Comparison of ENCODE assay signal across 21 mouse cellular contexts in the genomic region with DNA sequence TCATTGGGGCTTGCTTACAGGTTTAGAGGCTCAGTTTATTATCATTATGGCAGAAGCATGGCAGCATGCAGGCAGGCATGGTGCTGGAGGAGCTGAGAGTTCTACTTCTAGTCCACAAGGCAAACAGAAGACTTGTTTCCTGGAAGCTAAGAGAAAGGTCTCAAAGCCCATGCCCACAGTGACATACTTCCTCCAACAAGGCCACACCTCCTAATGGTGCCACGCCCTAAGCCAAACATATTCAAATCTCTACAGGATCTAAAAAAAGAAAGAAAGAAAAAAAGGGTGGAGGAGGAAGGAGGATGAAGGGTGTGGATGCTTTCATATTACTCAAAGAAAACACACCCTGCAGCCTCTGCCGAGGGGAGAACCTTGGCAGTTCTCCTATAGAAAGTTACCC.
DNase-seq lines count a peak whose midpoint lies in the region; ATAC-seq and TF ChIP-seq lines count a peak whose summit lies in the region.
"Had no signal": no experiment of that assay in that cellular context is flagged by ENCODE, and none has a peak within 500 bp of the region (broad histone marks: within the 10 kb centered on the region; RNA-seq: fewer than 3 reads in every experiment).

No protein-coding gene starts in this region.

- no peak for TF ChIP-seq EP300 in heart, adult 2 months (IDR thresholded peaks at IDR 0.05; ENCODE audit: insufficient read depth, low read depth, low read length)

- no peaks in the 10 kb centered on the region for H3K4me1 ChIP-seq in embryonic facial prominence, embryonic 15.5 days
- peaks cover 8% of the 10 kb centered on the region for H3K4me1 ChIP-seq in embryonic facial prominence, embryonic 10.5 days
- peaks cover 8 to 12% of the 10 kb centered on the region in 2 experiments for H3K4me1 ChIP-seq in ES-E14 (ENCODE audit: control insufficient read depth in 2 of 2, insufficient read depth in 2 of 2, low read length in 2 of 2, poor library complexity in 1 of 2)
- no peaks in the 10 kb centered on the region for H3K4me1 ChIP-seq in intestine, embryonic 15.5 days (replicated peaks)
- H3K4me1 ChIP-seq in stomach, embryonic 15.5 days: no peaks in the 10 kb centered on the region
- peaks cover 35% of the 10 kb centered on the region for H3K4me1 ChIP-seq in forebrain, embryonic 12.5 days
- no peaks in the 10 kb centered on the region for H3K4me1 ChIP-seq in heart, adult 2 months (ENCODE audit: control insufficient read depth, insufficient read depth, low read length)
- H3K4me1 ChIP-seq: megakaryocyte, embryonic 14.5 days had no signal

- no peak for TF ChIP-seq POLR2A in heart, adult 2 months (IDR thresholded peaks at IDR 0.05; ENCODE audit: insufficient read depth, low read depth, low read length)

- no peak overlapping the region for H3K9ac ChIP-seq in embryonic facial prominence, embryonic 15.5 days
- peak overlapping the region; percentile 20; the same call in 1 of the 2 replicates for H3K9ac ChIP-seq in ES-E14 (ENCODE audit: insufficient read depth, low read depth, low read length, poor library complexity, severe bottlenecking)
- no peak overlapping the region for H3K9ac ChIP-seq in intestine, embryonic 15.5 days
- H3K9ac ChIP-seq in stomach, embryonic 15.5 days: no peak overlapping the region
- no peak overlapping the region for H3K9ac ChIP-seq in forebrain, embryonic 12.5 days
- no peak overlapping the region for H3K9ac ChIP-seq in heart, adult 2 months (ENCODE audit: low read depth, low read length)
- H3K9ac ChIP-seq: heart, embryonic 13.5 days; hindbrain, embryonic 14.5 days; midbrain, embryonic 15.5 days had no signal

- H3K36me3 ChIP-seq in embryonic facial prominence, embryonic 15.5 days: no peaks in the 10 kb centered on the region
- H3K36me3 ChIP-seq in embryonic facial prominence, embryonic 10.5 days (replicated peaks): no peaks in the 10 kb centered on the region
- H3K36me3 ChIP-seq in ES-E14 (ENCODE audit: control insufficient read depth, insufficient read depth, low read length, poor library complexity, severe bottlenecking): no peaks in the 10 kb centered on the region
- H3K36me3 ChIP-seq in intestine, embryonic 15.5 days: no peaks in the 10 kb centered on the region
- H3K36me3 ChIP-seq in stomach, embryonic 15.5 days: no peaks in the 10 kb centered on the region
- no peaks in the 10 kb centered on the region for H3K36me3 ChIP-seq in forebrain, embryonic 12.5 days (replicated peaks)
- no peaks in the 10 kb centered on the region for H3K36me3 ChIP-seq in heart, adult 2 months (ENCODE audit: control insufficient read depth, insufficient read depth, low read length)
- H3K36me3 ChIP-seq: G1E; heart, embryonic 13.5 days; midbrain, embryonic 15.5 days had no signal

- peak; percentile 43; the same call in 1 of the 2 replicates for ATAC-seq in embryonic facial prominence, embryonic 15.5 days (ENCODE audit: insufficient number of reproducible peaks, low FRiP score, low TSS enrichment, low read depth)
- ATAC-seq in intestine, embryonic 15.5 days: 0 out of 2 replicates have a peak, but pooled peaks have one; percentile 17
- 0 out of 2 replicates have a peak, but pooled peaks have one; percentile 22 for ATAC-seq in stomach, embryonic 15.5 days (ENCODE audit: insufficient read depth, low FRiP score, low read depth)
- ATAC-seq in forebrain, embryonic 12.5 days (ENCODE audit: low FRiP score): no peak
- ATAC-seq: midbrain, embryonic 15.5 days had no signal

- no peak overlapping the region for H3K4me2 ChIP-seq in embryonic facial prominence, embryonic 15.5 days (replicated peaks)
- no peak overlapping the region for H3K4me2 ChIP-seq in intestine, embryonic 15.5 days (replicated peaks)
- H3K4me2 ChIP-seq in stomach, embryonic 15.5 days: no peak overlapping the region
- no peak overlapping the region for H3K4me2 ChIP-seq in forebrain, embryonic 12.5 days
- H3K4me2 ChIP-seq: heart, embryonic 13.5 days; hindbrain, embryonic 14.5 days; midbrain, embryonic 15.5 days had no signal

- in situ Hi-C loops in ES-E14 (cut with MboI; ENCODE audit: low sequenced_read_pairs in 2 of 2, unreplicated experiment in 2 of 2): no loop called here

- H3K4me3 ChIP-seq in embryonic facial prominence, embryonic 15.5 days (replicated peaks): no peak overlapping the region
- H3K4me3 ChIP-seq in embryonic facial prominence, embryonic 10.5 days: no peak overlapping the region
- peak overlapping the region; percentile 33 to 71; a peak in 3 of 4 replicates for H3K4me3 ChIP-seq in ES-E14 (ENCODE audit: insufficient read depth in 1 of 2, low read depth in 1 of 2, low read length in 2 of 2, poor library complexity in 1 of 2, severe bottlenecking in 1 of 2)
- H3K4me3 ChIP-seq in intestine, embryonic 15.5 days (replicated peaks): no peak overlapping the region
- no peak overlapping the region for H3K4me3 ChIP-seq in stomach, embryonic 15.5 days (replicated peaks)
- H3K4me3 ChIP-seq in forebrain, embryonic 12.5 days (replicated peaks): no peak overlapping the region
- no peak overlapping the region for H3K4me3 ChIP-seq in heart, adult 2 months
- H3K4me3 ChIP-seq: gastrocnemius, adult 2 months; heart, embryonic 13.5 days; megakaryocyte, embryonic 14.5 days; midbrain, embryonic 15.5 days had no signal

- no peaks in the 10 kb centered on the region for H3K27me3 ChIP-seq in embryonic facial prominence, embryonic 15.5 days
- no peaks in the 10 kb centered on the region for H3K27me3 ChIP-seq in embryonic facial prominence, embryonic 10.5 days (replicated peaks; ENCODE audit: low read depth, poor library complexity, severe bottlenecking)
- H3K27me3 ChIP-seq in intestine, embryonic 15.5 days (replicated peaks): no peaks in the 10 kb centered on the region
- no peaks in the 10 kb centered on the region for H3K27me3 ChIP-seq in stomach, embryonic 15.5 days (replicated peaks)
- H3K27me3 ChIP-seq in forebrain, embryonic 12.5 days: peaks cover 1% of the 10 kb centered on the region; the same call in 1 of the 2 replicates
- H3K27me3 ChIP-seq in heart, adult 2 months (ENCODE audit: control insufficient read depth, insufficient read depth, low read length): no peaks in the 10 kb centered on the region
- H3K27me3 ChIP-seq: heart, embryonic 13.5 days; midbrain, embryonic 15.5 days had no signal

- no peaks in the 10 kb centered on the region for H3K9me3 ChIP-seq in embryonic facial prominence, embryonic 15.5 days (replicated peaks)
- no peaks in the 10 kb centered on the region for H3K9me3 ChIP-seq in embryonic facial prominence, embryonic 10.5 days
- no peaks in the 10 kb centered on the region for H3K9me3 ChIP-seq in ES-E14 (ENCODE audit: control insufficient read depth, insufficient read depth, low read depth, low read length)
- H3K9me3 ChIP-seq in intestine, embryonic 15.5 days: no peaks in the 10 kb centered on the region
- no peaks in the 10 kb centered on the region for H3K9me3 ChIP-seq in stomach, embryonic 15.5 days
- no peaks in the 10 kb centered on the region for H3K9me3 ChIP-seq in forebrain, embryonic 12.5 days
- H3K9me3 ChIP-seq: G1E; heart, embryonic 13.5 days; megakaryocyte, embryonic 14.5 days; midbrain, embryonic 15.5 days had no signal

- DNase-seq in embryonic facial prominence, embryonic 10.5 days (ENCODE audit: low spot score): no peak
- peak; percentile 58 for DNase-seq in ES-E14 (ENCODE audit: low read depth, low spot score)
- no peak for DNase-seq in adrenal gland, postnatal 25 days
- no peak for DNase-seq in heart, adult 2 months
- DNase-seq: adrenal gland, adult 8-10 months; cerebellum, postnatal 10 days; gastrocnemius, adult 2 months; kidney, adult 2 months; kidney, postnatal 14 days; left cerebral cortex, postnatal 4 days; liver; lung, postnatal 10 days had no signal

- H3K79me2 ChIP-seq in heart, adult 2 months (replicated peaks; ENCODE audit: control insufficient read depth, insufficient read depth, low read length): no peaks in the 10 kb centered on the region

- 76% methylated on average over 2 of the region's 2 CpGs for WGBS in embryonic facial prominence, embryonic 15.5 days
- WGBS in embryonic facial prominence, embryonic 10.5 days: 82% methylated on average over 2 of the region's 2 CpGs
- 84% methylated on average over 2 of the region's 2 CpGs for WGBS in intestine, embryonic 15.5 days
- 61% methylated on average over 2 of the region's 2 CpGs for WGBS in stomach, embryonic 15.5 days
- 93% methylated on average over 2 of the region's 2 CpGs for WGBS in forebrain, embryonic 12.5 days
- WGBS in heart, adult 2 months: 57% methylated on average over 2 of the region's 2 CpGs

- no peak overlapping the region for H3K27ac ChIP-seq in embryonic facial prominence, embryonic 15.5 days (replicated peaks)
- no peak overlapping the region for H3K27ac ChIP-seq in embryonic facial prominence, embryonic 10.5 days (replicated peaks)
- peak overlapping the region; percentile 81 for H3K27ac ChIP-seq in ES-E14 (ENCODE audit: insufficient read depth, low read depth, low read length, poor library complexity, severe bottlenecking)
- no peak overlapping the region for H3K27ac ChIP-seq in intestine, embryonic 15.5 days
- 0 out of 2 replicates have a peak overlapping the region, but pooled peaks have one; percentile 6 for H3K27ac ChIP-seq in stomach, embryonic 15.5 days
- H3K27ac ChIP-seq in forebrain, embryonic 12.5 days: no peak overlapping the region
- no peak overlapping the region for H3K27ac ChIP-seq in heart, adult 2 months
- H3K27ac ChIP-seq: gastrocnemius, adult 2 months; heart, embryonic 13.5 days; hindbrain, embryonic 14.5 days; midbrain, embryonic 15.5 days had no signal

- intact Hi-C loops in heart, adult 2 months (cut with DNase I): no loop called here

- no peak for TF ChIP-seq CTCF in heart, adult 2 months (IDR thresholded peaks at IDR 0.05)

TF ChIP-seq in ES-E14, 5 proteins besides CTCF, POLR2A, EP300 and RAD21:
- no peak for TF ChIP-seq ZC3H11A (IDR thresholded peaks at IDR 0.05; ENCODE audit: borderline replicate concordance, low read depth, low read length)
- no peak for TF ChIP-seq ZNF384 (IDR thresholded peaks at IDR 0.05; ENCODE audit: low read depth, low read length)
- no peak for TF ChIP-seq MAFK (IDR thresholded peaks at IDR 0.05; ENCODE audit: insufficient read depth, low read depth, low read length)
- TF ChIP-seq CHD2 (IDR thresholded peaks at IDR 0.05; ENCODE audit: low read depth, low read length): no peak
- TF ChIP-seq HCFC1 (IDR thresholded peaks at IDR 0.05; ENCODE audit: borderline replicate concordance, insufficient read depth, low read length): no peak
TF ChIP-seq in ES-E14: peak in this region for 0.

Comparison
In these comparisons a context has a peak if more than half of its experiments do, and no peak if none do; other contexts are left out.
1. H3K27ac ChIP-seq: peak in ES-E14 (single experiment) and stomach, embryonic 15.5 days (single experiment); none in embryonic facial prominence, embryonic 15.5 days (single experiment), embryonic facial prominence, embryonic 10.5 days (single experiment), intestine, embryonic 15.5 days (single experiment), forebrain, embryonic 12.5 days (single experiment) and heart, adult 2 months (single experiment).
2. H3K4me3 ChIP-seq: peak in ES-E14 (2 of 2); none in embryonic facial prominence, embryonic 15.5 days (single experiment), embryonic facial prominence, embryonic 10.5 days (single experiment), intestine, embryonic 15.5 days (single experiment), stomach, embryonic 15.5 days (single experiment), forebrain, embryonic 12.5 days (single experiment) and heart, adult 2 months (single experiment).